Mouse (Mus musculus) effector memory CD4-positive, alpha-beta T cell, adult 7 months (primary cell): ENCODE data around the gene Olfr582. TPM values are rescaled to one million over a fixed set of nuclear protein-coding genes. Genes with fewer than 3 reads are reported as not detected.

Experiments
- polyA plus RNA-seq: library from polyadenylated mRNA; unstranded; fragments of 100-300 nt; shearing (Covaris generic); gene quantifications from one replicate; pipeline ENCODE4 v1.2.1, GENCODE M21; 2017

Gene Olfr582
- polyA plus RNA-seq = not detected

GRCm38 (mm10) chr7:103037724-103038123, at the start of gene Olfr582:
Gene Olfr582 (plus strand): TSS chr7:103038024.

DNA sequence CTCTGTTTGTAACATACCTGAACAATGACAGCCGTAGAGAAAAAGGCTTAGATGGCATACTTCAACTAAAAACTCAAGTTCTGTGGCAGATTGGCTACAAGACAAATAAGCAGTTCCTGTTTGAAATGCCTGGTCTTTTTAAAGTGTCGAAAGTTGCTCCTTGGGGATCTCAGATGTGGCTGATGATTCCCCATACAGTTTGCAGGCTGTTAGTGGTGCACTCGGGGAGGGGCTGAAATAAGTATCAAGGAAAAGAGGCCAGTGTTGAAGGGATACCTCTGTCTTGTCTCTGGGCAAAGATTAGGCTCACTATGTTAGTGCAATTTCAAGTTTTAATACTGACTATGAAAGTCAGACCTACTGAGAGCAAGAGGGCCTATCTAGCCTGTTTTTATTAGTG, 48.6 kb upstream of the Olfr582 start, which contains the start of gene Olfr578:
Gene Olfr578, minus strand, starts transcription at position 101 of the 400 bp plus-strand sequence.

DNA sequence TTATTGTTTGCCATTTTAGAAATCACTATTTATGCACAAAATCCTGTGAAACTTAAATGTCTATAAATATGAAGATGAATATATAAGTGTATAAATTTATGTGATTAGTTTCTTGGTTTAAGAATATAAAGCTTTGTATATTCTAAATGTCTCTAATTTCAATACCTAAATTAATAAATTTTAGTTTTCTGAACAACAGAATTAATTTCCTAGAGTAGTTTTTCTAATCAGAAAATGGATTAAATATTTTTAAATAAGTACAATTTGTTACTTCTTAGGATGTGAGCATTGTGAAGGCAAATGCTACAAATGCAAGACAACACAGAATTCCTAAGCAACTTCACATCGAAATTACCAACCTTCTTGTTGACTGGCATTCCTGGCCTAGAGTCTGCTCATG, 13.2 kb downstream of the Olfr582 start, which contains the start of gene Olfr583:
Gene Olfr583, plus strand, starts transcription at position 301 of the 400 bp plus-strand sequence.

DNA sequence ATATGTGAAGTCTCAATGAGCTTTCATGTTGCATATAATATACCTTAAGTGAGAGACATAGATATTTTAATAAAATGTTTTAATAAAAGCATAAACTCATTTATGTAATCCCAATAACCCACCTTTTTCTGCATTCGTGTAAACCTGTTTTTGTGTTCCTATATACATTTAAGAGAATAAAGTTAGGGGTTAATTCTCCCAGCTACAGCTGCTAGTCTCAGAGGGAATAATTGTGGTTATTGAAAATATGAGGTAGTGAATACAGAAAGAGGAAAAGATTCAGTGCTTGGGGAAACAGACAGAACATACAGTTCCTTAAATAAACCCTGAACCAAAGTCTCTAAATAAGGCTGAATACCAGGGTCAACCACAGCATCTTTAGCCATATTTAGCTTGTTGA, 43.8 kb downstream of the Olfr582 start, which contains the start of gene Olfr584:
Gene Olfr584, plus strand, starts transcription at position 301 of the 400 bp plus-strand sequence.

Other genes starting within 250 kb of the Olfr582 start
- not detected for gene Olfr564, start 234.5 kb upstream of the Olfr582 start, polyA plus RNA-seq
- gene Olfr566, start 179.3 kb upstream of the Olfr582 start, polyA plus RNA-seq = not detected
- gene Olfr568, start 160.9 kb upstream of the Olfr582 start, polyA plus RNA-seq = 0.41 TPM
- not detected for gene Olfr569, start 147.1 kb upstream of the Olfr582 start, polyA plus RNA-seq
- gene Olfr570, start 143.4 kb upstream of the Olfr582 start, polyA plus RNA-seq = not detected
- gene Olfr571, start 120.5 kb upstream of the Olfr582 start, polyA plus RNA-seq = not detected
- gene Olfr572, start 113.6 kb upstream of the Olfr582 start, polyA plus RNA-seq = not detected
- gene Olfr573-ps1, start 95.4 kb upstream of the Olfr582 start, polyA plus RNA-seq = 0.44 TPM
- gene Olfr574, start 89.6 kb upstream of the Olfr582 start, polyA plus RNA-seq = not detected
- gene Olfr575, start 79.2 kb upstream of the Olfr582 start, polyA plus RNA-seq = not detected
- gene Olfr576, start 75.4 kb upstream of the Olfr582 start, polyA plus RNA-seq = not detected
- 0.20 TPM for gene Olfr577, start 62.1 kb upstream of the Olfr582 start, polyA plus RNA-seq
- gene Olfr578, start 48.7 kb upstream of the Olfr582 start, polyA plus RNA-seq = not detected
- not detected for gene Olfr583, start 13.3 kb downstream of the Olfr582 start, polyA plus RNA-seq
- not detected for gene Olfr584, start 43.9 kb downstream of the Olfr582 start, polyA plus RNA-seq
- not detected for gene Olfr585, start 59.7 kb downstream of the Olfr582 start, polyA plus RNA-seq
- gene Olfr586, start 87.6 kb downstream of the Olfr582 start, polyA plus RNA-seq = not detected
- not detected for gene Olfr588-ps1, start 102.9 kb downstream of the Olfr582 start, polyA plus RNA-seq
- gene Olfr589, start 118.3 kb downstream of the Olfr582 start, polyA plus RNA-seq = not detected
- 0.07 TPM for gene Olfr591, start 140.3 kb downstream of the Olfr582 start, polyA plus RNA-seq
- gene Olfr592, start 146.8 kb downstream of the Olfr582 start, polyA plus RNA-seq = not detected
- not detected for gene Olfr593, start 173.8 kb downstream of the Olfr582 start, polyA plus RNA-seq
- 0.27 TPM for gene Olfr594, start 179.0 kb downstream of the Olfr582 start, polyA plus RNA-seq
- gene Usp17ld, start 214.5 kb downstream of the Olfr582 start, polyA plus RNA-seq = not detected